Mouse (Mus musculus) MEL (cell line): ENCODE results near the gene Traf3ip2. TPM values are rescaled to one million over a fixed set of nuclear protein-coding genes. Genes with fewer than 3 reads are reported as not detected.

Experiments used
- DNase-seq: peaks from one replicate; pipeline ENCODE4 v3.0.0; 2011; ENCODE audit warnings: low read depth, low spot score
- H3K27ac ChIP-seq: 2 replicates; pipeline ENCODE4 v1.5.1; 2012; ENCODE audit warnings: low read depth, mild to moderate bottlenecking, control low read depth, low read length, moderate library complexity; ENCODE audit not compliant: control insufficient read depth
- H3K27me3 ChIP-seq, 2 experiments: fragments of 150-350 bp in 1 of 2; sonication (generic) in 1 of 2; 2 replicates each; pipeline ENCODE4 v1.6.1; 2012; ENCODE audit warnings: low read length in 2 of 2, mild to moderate bottlenecking in 2 of 2, improper control_type of control experiment in 1 of 2, moderate library complexity in 1 of 2; ENCODE audit not compliant: insufficient read depth in 2 of 2, control insufficient read depth in 1 of 2
- H3K36me3 ChIP-seq, 2 experiments: 2 replicates each; pipeline ENCODE4 v1.6.1; 2012 to 2014; ENCODE audit warnings: low read length in 2 of 2, improper control_type of control experiment in 1 of 2, inconsistent platforms in 1 of 2, mild to moderate bottlenecking in 1 of 2; ENCODE audit not compliant: insufficient read depth in 2 of 2, control insufficient read depth in 1 of 2
- H3K4me1 ChIP-seq, 2 experiments: fragments of 150-350 bp in 1 of 2; sonication (generic) in 1 of 2; 2 replicates each; pipeline ENCODE4 v1.6.1; 2012; ENCODE audit warnings: low read length in 2 of 2, improper control_type of control experiment in 1 of 2, mild to moderate bottlenecking in 1 of 2; ENCODE audit not compliant: insufficient read depth in 2 of 2, control insufficient read depth in 1 of 2
- H3K4me3 ChIP-seq, 2 experiments: fragments of 150-350 bp in 1 of 2; sonication (generic) in 1 of 2; 2 replicates each; pipeline ENCODE4 v1.5.1; 2012; ENCODE audit warnings: low read depth in 2 of 2, low read length in 2 of 2, mild to moderate bottlenecking in 2 of 2, moderate library complexity in 2 of 2, control low read depth in 1 of 2, improper control_type of control experiment in 1 of 2; ENCODE audit not compliant: control insufficient read depth in 1 of 2, insufficient read depth in 1 of 2
- H3K79me2 ChIP-seq: 2 replicates; pipeline ENCODE4 v1.6.1; 2012; ENCODE audit warnings: mild to moderate bottlenecking, low read length, moderate library complexity; ENCODE audit not compliant: control insufficient read depth, poor library complexity, insufficient read depth
- H3K9ac ChIP-seq: 2 replicates; pipeline ENCODE4 v1.6.1; 2012; ENCODE audit warnings: low read depth, mild to moderate bottlenecking, control low read depth, low read length, moderate library complexity; ENCODE audit not compliant: control insufficient read depth, poor library complexity, severe bottlenecking
- H3K9me3 ChIP-seq: fragments of 150-350 bp; sonication (generic); replicated peaks from 2 replicates; pipeline ENCODE4 v1.6.1; 2012; ENCODE audit warnings: mild to moderate bottlenecking, low read length, improper control_type of control experiment, moderate library complexity; ENCODE audit not compliant: insufficient read depth
- BHLHE40 ChIP-seq: IDR thresholded peaks from 2 replicates; pipeline ENCODE4 v1.6.1; 2012; ENCODE audit warnings: low read depth, mild to moderate bottlenecking, inconsistent platforms, low read length, improper control_type of control experiment, borderline replicate concordance
- CHD2 ChIP-seq: IDR thresholded peaks from 2 replicates; pipeline ENCODE4 v1.6.1; 2011; ENCODE audit warnings: low read length, improper control_type of control experiment
- E2F4 ChIP-seq: IDR thresholded peaks from 2 replicates; pipeline ENCODE4 v1.6.1; 2011; ENCODE audit warnings: low read depth, low read length, improper control_type of control experiment, borderline replicate concordance
- EP300 ChIP-seq, 2 experiments: IDR thresholded peaks; 2 replicates each; pipeline ENCODE4 v1.6.1; 2011; ENCODE audit warnings: improper control_type of control experiment in 2 of 2, low read length in 2 of 2, low read depth in 1 of 2, mild to moderate bottlenecking in 1 of 2
- ETS1 ChIP-seq: IDR thresholded peaks from 2 replicates; pipeline ENCODE4 v1.6.1; 2012; ENCODE audit warnings: low read depth, mild to moderate bottlenecking, inconsistent platforms, low read length, improper control_type of control experiment, moderate library complexity
- GABPA ChIP-seq: IDR thresholded peaks from 2 replicates; pipeline ENCODE4 v1.6.1; 2012; ENCODE audit warnings: low read depth, mild to moderate bottlenecking, inconsistent platforms, low read length, improper control_type of control experiment, moderate library complexity
- HCFC1 ChIP-seq: IDR thresholded peaks from 2 replicates; pipeline ENCODE4 v1.6.1; 2012; ENCODE audit warnings: low read depth, mild to moderate bottlenecking, inconsistent platforms, low read length, improper control_type of control experiment, moderate library complexity
- MAX ChIP-seq: IDR thresholded peaks from 2 replicates; pipeline ENCODE4 v1.6.1; 2011; ENCODE audit warnings: low read length, improper control_type of control experiment
- MAZ ChIP-seq: IDR thresholded peaks from 2 replicates; pipeline ENCODE4 v1.6.1; 2012; ENCODE audit warnings: low read depth, mild to moderate bottlenecking, inconsistent platforms, low read length, improper control_type of control experiment
- MEF2A ChIP-seq: IDR thresholded peaks from 2 replicates; pipeline ENCODE4 v1.6.1; 2014; ENCODE audit warnings: low read depth, mild to moderate bottlenecking, inconsistent platforms, low read length, improper control_type of control experiment; ENCODE audit not compliant: poor library complexity, insufficient replicate concordance, severe bottlenecking; ENCODE audit errors: extremely low read depth
- MYB ChIP-seq: IDR thresholded peaks from 2 replicates; pipeline ENCODE4 v1.6.1; 2011; ENCODE audit warnings: mild to moderate bottlenecking, low read depth, low read length, improper control_type of control experiment
- NRF1 ChIP-seq: IDR thresholded peaks from 2 replicates; pipeline ENCODE4 v1.6.1; 2014; ENCODE audit warnings: low read depth, mild to moderate bottlenecking, inconsistent platforms, low read length, improper control_type of control experiment, moderate library complexity; ENCODE audit not compliant: poor library complexity, insufficient read depth, severe bottlenecking
- POLR2AphosphoS2 ChIP-seq: IDR thresholded peaks from 2 replicates; pipeline ENCODE4 v1.6.1; 2011; ENCODE audit warnings: low read length, improper control_type of control experiment
- POLR2AphosphoS5 ChIP-seq: IDR thresholded peaks from 2 replicates; pipeline ENCODE4 v1.6.1; 2012; ENCODE audit warnings: low read depth, borderline replicate concordance, mild to moderate bottlenecking, inconsistent platforms, low read length, moderate library complexity, mixed read lengths
- RAD21 ChIP-seq: IDR thresholded peaks from 2 replicates; pipeline ENCODE4 v1.6.1; 2011; ENCODE audit warnings: mild to moderate bottlenecking, low read depth, low read length, improper control_type of control experiment
- SIN3A ChIP-seq: IDR thresholded peaks from 2 replicates; pipeline ENCODE4 v1.6.1; 2012; ENCODE audit warnings: low read length, improper control_type of control experiment, inconsistent platforms
- SMC3 ChIP-seq: IDR thresholded peaks from 2 replicates; pipeline ENCODE4 v1.6.1; 2011; ENCODE audit warnings: low read depth, low read length, improper control_type of control experiment
- TAL1 ChIP-seq: IDR thresholded peaks from 2 replicates; pipeline ENCODE4 v1.6.1; 2012; ENCODE audit warnings: mild to moderate bottlenecking, inconsistent platforms, low read length, moderate library complexity, mixed read lengths
- UBTF ChIP-seq: IDR thresholded peaks from 2 replicates; pipeline ENCODE4 v1.6.1; 2012; ENCODE audit warnings: low read depth, mild to moderate bottlenecking, inconsistent platforms, low read length, improper control_type of control experiment, moderate library complexity, borderline replicate concordance; ENCODE audit not compliant: insufficient read depth
- USF1 ChIP-seq: IDR thresholded peaks from 2 replicates; pipeline ENCODE4 v1.6.1; 2014; ENCODE audit warnings: low read depth, mild to moderate bottlenecking, inconsistent platforms, low read length, improper control_type of control experiment, moderate library complexity
- USF2 ChIP-seq, 2 experiments: IDR thresholded peaks; 2 replicates each; pipeline ENCODE4 v1.6.1; 2011 to 2012; ENCODE audit warnings: improper control_type of control experiment in 2 of 2, low read length in 2 of 2, borderline replicate concordance in 1 of 2, inconsistent platforms in 1 of 2, low read depth in 1 of 2, mild to moderate bottlenecking in 1 of 2; ENCODE audit not compliant: insufficient read depth in 1 of 2
- ZC3H11A ChIP-seq: IDR thresholded peaks from 2 replicates; pipeline ENCODE4 v1.6.1; 2012; ENCODE audit warnings: low read depth, mild to moderate bottlenecking, inconsistent platforms, low read length, improper control_type of control experiment
- ZKSCAN1 ChIP-seq: IDR thresholded peaks from 2 replicates; pipeline ENCODE4 v1.6.1; 2012; ENCODE audit warnings: low read depth, mild to moderate bottlenecking, inconsistent platforms, low read length, improper control_type of control experiment, moderate library complexity
- ZNF384 ChIP-seq: IDR thresholded peaks from 2 replicates; pipeline ENCODE4 v1.6.1; 2012; ENCODE audit warnings: low read depth, mild to moderate bottlenecking, inconsistent platforms, low read length, improper control_type of control experiment
- polyA plus RNA-seq, 2 experiments: library from polyadenylated mRNA; stranded (reverse) in 1 of 2; unstranded in 1 of 2; fragments of >175 nt in 1 of 2; fragments of >200 nt in 1 of 2; gene quantifications; 2 replicates each; pipeline versions ENCODE4 v1.2.1 to v1.2.4; 2012; ENCODE audit warnings: low replicate concordance in 2 of 2, low read depth in 1 of 2; ENCODE audit not compliant: insufficient read length in 2 of 2, insufficient read depth in 1 of 2, missing spikeins in 1 of 2
- total RNA-seq: library from RNA; depleted of rRNA; stranded (reverse); fragments of 300-350 nt; gene quantifications from 2 replicates; pipeline ENCODE4 v1.2.3, GENCODE M21; 2012

Gene Traf3ip2
- total and polyA plus RNA-seq, 3 experiments, result 1.3 to 3.0 TPM; not detected in 1

GRCm38 (mm10) chr10:39597116-39597791 lies 15.5 kb upstream of the Traf3ip2 start:
- Histone ChIP-seq H3K36me3 (no peaks in the 10 kb centered on the region), H3K4me3 (no peak overlapping the region), H3K27me3 (no peaks in the 10 kb centered on the region; a peak in 2 of 4 replicates), H3K27ac (no peak overlapping the region), H3K4me1 (no peaks in the 10 kb centered on the region), H3K9me3 (no peaks in the 10 kb centered on the region), H3K9ac (no peak overlapping the region), H3K79me2 (no peaks in the 10 kb centered on the region)
- TF ChIP-seq MAZ (no peak), USF1 (no peak), ZC3H11A (no peak), MYB (no peak), RAD21 (no peak), ETS1 (no peak), ZKSCAN1 (no peak), ZNF384 (no peak), SIN3A (no peak), MEF2A (no peak), SMC3 (no peak), TAL1 (no peak)
- no peak for DNase-seq

- H3K79me2 ChIP-seq, result no peaks in the 10 kb centered on the region
- H3K9me3 ChIP-seq, result no peaks in the 10 kb centered on the region
Measured at GRCm38 (mm10) chr10:39597792-39598183, 14.9 kb upstream of the Traf3ip2 start.

GRCm38 (mm10) chr10:39599601-39600000 lies 13.1 kb upstream of the Traf3ip2 start:
- Histone ChIP-seq H3K4me3 (no peak overlapping the region), H3K9ac (no peak overlapping the region), H3K9me3 (no peaks in the 10 kb centered on the region), H3K27me3 (no peaks in the 10 kb centered on the region; a peak in 2 of 4 replicates), H3K4me1 (no peaks in the 10 kb centered on the region), H3K36me3 (no peaks in the 10 kb centered on the region), H3K27ac (no peak overlapping the region), H3K79me2 (no peaks in the 10 kb centered on the region)
- no peak for TF ChIP-seq UBTF
- TF ChIP-seq EP300 (IDR thresholded peaks at IDR 0.05; ENCODE audit: low read depth in 1 of 2, low read length in 2 of 2), result no peak
- TF ChIP-seq MAZ, result no peak
- no peak for TF ChIP-seq USF2 (IDR thresholded peaks at IDR 0.05; ENCODE audit: borderline replicate concordance in 1 of 2, insufficient read depth in 1 of 2, low read depth in 1 of 2, low read length in 2 of 2)
- no peak for TF ChIP-seq ETS1
- TF ChIP-seq NRF1, result no peak
- no peak for TF ChIP-seq POLR2AphosphoS5
- no peak for TF ChIP-seq SIN3A
- TF ChIP-seq MAX, result no peak
- no peak for TF ChIP-seq POLR2AphosphoS2
- no peak for TF ChIP-seq USF1
- no peak for TF ChIP-seq E2F4
- no peak for TF ChIP-seq CHD2
- no peak for TF ChIP-seq BHLHE40
- no peak for DNase-seq

More at GRCm38 (mm10) chr10:39597792-39598183, 14.9 kb upstream of the Traf3ip2 start:
- Histone ChIP-seq H3K4me3 (no peak overlapping the region), H3K4me1 (no peaks in the 10 kb centered on the region), H3K36me3 (no peaks in the 10 kb centered on the region), H3K9ac (no peak overlapping the region), H3K27me3 (no peaks in the 10 kb centered on the region; a peak in 2 of 4 replicates), H3K27ac (no peak overlapping the region)
- TF ChIP-seq MYB, result no peak
- no peak for TF ChIP-seq GABPA
- no peak for TF ChIP-seq MEF2A
- no peak for TF ChIP-seq HCFC1
- no peak for DNase-seq
